Mouse (Mus musculus): ENCODE data around the gene Apba1.

DNA sequence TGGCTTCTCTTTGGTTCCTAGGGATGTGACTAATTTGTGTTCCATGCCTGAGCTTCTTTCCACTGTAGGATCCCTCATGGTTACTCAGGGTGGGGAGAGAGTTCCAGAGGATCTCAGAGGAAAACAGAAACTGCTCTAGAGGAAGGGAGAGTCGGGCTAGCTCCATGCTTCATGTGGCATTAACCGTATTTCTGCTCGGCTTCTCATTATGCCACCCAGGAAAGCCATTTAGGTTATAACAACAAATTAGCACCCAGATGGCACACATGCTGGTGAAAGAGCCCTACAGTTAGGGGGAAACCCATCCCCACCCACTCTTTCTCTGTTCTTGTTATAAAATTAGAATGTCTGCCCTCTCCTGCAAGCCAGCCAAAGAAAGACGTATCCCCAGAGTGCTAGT, 36.5 kb downstream of the Apba1 start:
- TF ChIP-seq CTCF (IDR thresholded peaks at IDR 0.05; ENCODE audit: low read depth, low read length) (no peak), POLR2A (IDR thresholded peaks at IDR 0.05; ENCODE audit: extremely low read depth, insufficient read depth, low read length) (no peak)

Measured in liver, adult 2 months (tissue).